Mouse (Mus musculus) urinary bladder, postnatal 25 days (tissue): ENCODE measurements around the gene Dnajc22.
A peak's percentile ranks its signal among the peaks of the same experiment; 100 is the strongest.
"Not testable (repeated sequence)": the region's sequence is repeated elsewhere in the genome, so short reads cannot be mapped to it uniquely, and the experiment has no call there.

Experiments used
- DNase-seq: peaks from one replicate; pipeline ENCODE4 v3.0.0; 2022; ENCODE audit warnings: low spot score

Dnajc22 gene

GRCm38 (mm10) chr15:99092870-99093269, at the start of gene Dnajc22:
Gene Dnajc22, plus strand, starts transcription at chr15:99093170.
- DNase-seq: no peak

- DNase-seq: no peak
Observed at GRCm38 (mm10) chr15:99044854-99045253, 48.1 kb upstream of the Dnajc22 start.

GRCm38 (mm10) chr15:99045734-99046133, 47.2 kb upstream of the Dnajc22 start:
- DNase-seq: not testable (repeated sequence)

GRCm38 (mm10) chr15:99049473-99050253, 43.3 kb upstream of the Dnajc22 start:
- peak; percentile 26 for DNase-seq

- DNase-seq: no peak
Observed at GRCm38 (mm10) chr15:99053373-99053772, 39.6 kb upstream of the Dnajc22 start.

- DNase-seq: no peak
Observed at GRCm38 (mm10) chr15:99055040-99055439, 37.9 kb upstream of the Dnajc22 start, which contains the start of gene Prph. Gene Prph, plus strand, starts transcription at chr15:99055174.

GRCm38 (mm10) chr15:99055511-99055961, 37.4 kb upstream of the Dnajc22 start:
- peak; percentile 23 for DNase-seq

GRCm38 (mm10) chr15:99056332-99056731, 36.6 kb upstream of the Dnajc22 start:
- DNase-seq: peak; percentile 26

- DNase-seq: no peak
Observed at GRCm38 (mm10) chr15:99065557-99066165, 27.3 kb upstream of the Dnajc22 start.

- DNase-seq: no peak
Observed at GRCm38 (mm10) chr15:99071988-99072387, 21.0 kb upstream of the Dnajc22 start.

GRCm38 (mm10) chr15:99074019-99074599, 18.9 kb upstream of the Dnajc22 start, which contains the start of gene Troap:
Gene Troap, plus strand, starts transcription at chr15:99074575.
- DNase-seq: no peak

- peak; percentile 93 for DNase-seq
Observed at GRCm38 (mm10) chr15:99074600-99075333, 18.2 kb upstream of the Dnajc22 start.

GRCm38 (mm10) chr15:99076011-99076410, 17.0 kb upstream of the Dnajc22 start:
- DNase-seq: not testable (repeated sequence)

- DNase-seq: no peak
Observed at GRCm38 (mm10) chr15:99078181-99078910, 14.6 kb upstream of the Dnajc22 start.

- no peak for DNase-seq
Observed at GRCm38 (mm10) chr15:99079804-99080203, 13.2 kb upstream of the Dnajc22 start.

GRCm38 (mm10) chr15:99082322-99082721, 10.6 kb upstream of the Dnajc22 start:
- no peak for DNase-seq

- DNase-seq: no peak
Observed at GRCm38 (mm10) chr15:99082840-99083239, 10.1 kb upstream of the Dnajc22 start.

GRCm38 (mm10) chr15:99083258-99083657, 9.7 kb upstream of the Dnajc22 start:
- DNase-seq: peak; percentile 38

GRCm38 (mm10) chr15:99083867-99084557, 9.0 kb upstream of the Dnajc22 start:
- DNase-seq: no peak

- no peak for DNase-seq
Observed at GRCm38 (mm10) chr15:99084618-99085017, 8.4 kb upstream of the Dnajc22 start.

GRCm38 (mm10) chr15:99085997-99086396, 7.0 kb upstream of the Dnajc22 start:
- DNase-seq: no peak
